Mouse (Mus musculus) frontal cortex, postnatal 25 days (tissue): ENCODE data around the gene Pgap3.

Experiments
- DNase-seq, 2 experiments: peaks; one replicate each; pipeline ENCODE4 v3.0.0; 2022; ENCODE audit warnings: low spot score in 2 of 2

Gene Pgap3

DNA sequence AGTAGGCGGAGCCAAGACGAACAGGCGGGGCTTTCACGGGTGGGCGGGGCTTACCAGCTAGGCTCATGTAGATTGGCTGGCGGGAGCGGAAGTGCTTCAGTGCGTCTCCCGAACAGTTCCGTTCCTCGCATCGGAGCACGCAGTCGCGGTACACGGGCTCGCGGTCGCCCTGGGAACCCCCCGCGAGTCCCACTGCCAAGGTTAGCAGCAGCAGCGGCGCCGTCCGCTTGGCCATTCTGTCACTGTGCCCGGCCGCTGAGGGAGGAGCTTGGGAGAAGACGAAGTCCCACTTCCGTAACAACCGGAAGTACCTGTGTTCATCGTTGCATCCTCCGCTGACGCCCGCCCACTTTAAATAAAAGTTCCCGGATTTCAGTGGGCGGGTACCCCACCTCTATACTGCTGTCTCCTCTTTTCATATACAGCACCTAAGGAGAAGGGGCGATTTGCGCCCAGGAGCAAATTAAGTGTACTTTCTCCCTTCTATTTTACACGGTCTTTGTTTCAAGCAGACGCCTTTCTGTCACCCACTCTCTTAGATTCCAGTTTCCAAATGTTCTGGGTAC, at the start of gene Pgap3:
TSS of gene Pgap3 (minus strand) at position 330 of the 566 bp plus-strand sequence.
- DNase-seq, result peak; percentile 74 to 81

DNA sequence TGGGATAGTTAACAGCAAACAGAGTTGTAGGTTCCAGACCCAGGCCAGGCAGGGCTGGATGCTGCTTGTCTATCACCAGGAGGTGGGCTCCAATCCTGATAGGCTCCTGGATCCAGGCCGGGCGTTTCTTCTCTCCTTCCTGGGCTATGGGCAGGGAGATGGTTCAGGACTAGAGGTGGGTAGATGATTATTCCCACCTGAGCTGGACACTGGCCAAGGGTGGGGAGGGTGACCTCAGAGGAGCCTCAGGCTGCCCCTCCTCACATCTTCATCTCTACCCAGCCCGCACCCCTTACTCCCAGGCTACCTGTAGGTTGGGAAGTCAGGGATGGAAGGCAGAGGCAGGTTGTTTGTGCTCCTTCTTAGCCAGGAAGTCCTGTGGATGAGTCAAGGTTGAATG, 49.1 kb upstream of the Pgap3 start:
- DNase-seq, result no peak

DNA sequence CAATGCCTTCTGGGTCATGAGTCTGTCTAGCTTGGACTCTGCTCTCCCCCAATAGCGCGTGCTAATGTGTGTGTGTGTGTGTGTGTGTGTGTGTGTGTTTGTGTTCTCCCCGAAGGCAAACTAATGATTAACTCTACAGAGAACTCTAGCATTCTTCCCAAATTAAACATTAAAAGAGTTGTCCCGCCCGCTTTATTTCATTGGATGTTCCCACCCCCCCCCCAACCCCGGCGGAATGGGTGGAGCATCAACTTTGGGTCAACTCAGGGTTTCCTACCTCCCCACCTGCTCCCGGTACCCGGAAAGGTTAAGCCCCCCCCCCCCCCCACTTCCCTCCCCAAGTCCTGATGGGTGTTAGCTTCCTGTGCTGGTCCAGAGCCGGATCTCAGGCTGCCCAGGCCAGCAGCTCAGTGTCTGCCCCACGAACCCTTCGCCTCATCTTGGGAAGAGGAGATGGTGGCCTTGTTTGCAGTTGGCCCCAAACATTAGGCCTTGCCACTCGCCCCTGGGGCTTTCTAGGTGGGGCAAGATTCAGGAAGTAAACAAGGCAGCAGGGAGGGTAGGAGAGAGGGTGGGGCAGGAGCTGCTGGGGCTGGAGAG, 48.0 kb upstream of the Pgap3 start:
- no peak for DNase-seq

DNA sequence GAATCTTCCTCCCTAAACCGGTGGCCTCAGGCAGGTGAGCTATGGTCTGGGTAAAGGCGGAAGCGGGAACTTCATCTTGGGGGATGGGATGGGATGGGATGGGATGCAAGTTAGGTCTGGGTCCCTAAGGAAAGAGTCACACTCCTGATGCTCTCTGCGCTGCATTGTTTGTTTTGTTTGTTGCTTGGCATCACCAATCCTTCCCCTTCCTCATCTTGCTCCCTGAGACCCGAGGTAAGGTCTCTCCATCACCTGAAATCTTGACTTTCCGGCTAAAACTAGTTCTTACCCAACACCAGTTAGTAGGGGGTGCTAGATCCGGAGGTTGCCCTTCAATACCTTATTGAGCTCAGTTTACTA, 47.2 kb upstream of the Pgap3 start:
- no peak for DNase-seq

DNA sequence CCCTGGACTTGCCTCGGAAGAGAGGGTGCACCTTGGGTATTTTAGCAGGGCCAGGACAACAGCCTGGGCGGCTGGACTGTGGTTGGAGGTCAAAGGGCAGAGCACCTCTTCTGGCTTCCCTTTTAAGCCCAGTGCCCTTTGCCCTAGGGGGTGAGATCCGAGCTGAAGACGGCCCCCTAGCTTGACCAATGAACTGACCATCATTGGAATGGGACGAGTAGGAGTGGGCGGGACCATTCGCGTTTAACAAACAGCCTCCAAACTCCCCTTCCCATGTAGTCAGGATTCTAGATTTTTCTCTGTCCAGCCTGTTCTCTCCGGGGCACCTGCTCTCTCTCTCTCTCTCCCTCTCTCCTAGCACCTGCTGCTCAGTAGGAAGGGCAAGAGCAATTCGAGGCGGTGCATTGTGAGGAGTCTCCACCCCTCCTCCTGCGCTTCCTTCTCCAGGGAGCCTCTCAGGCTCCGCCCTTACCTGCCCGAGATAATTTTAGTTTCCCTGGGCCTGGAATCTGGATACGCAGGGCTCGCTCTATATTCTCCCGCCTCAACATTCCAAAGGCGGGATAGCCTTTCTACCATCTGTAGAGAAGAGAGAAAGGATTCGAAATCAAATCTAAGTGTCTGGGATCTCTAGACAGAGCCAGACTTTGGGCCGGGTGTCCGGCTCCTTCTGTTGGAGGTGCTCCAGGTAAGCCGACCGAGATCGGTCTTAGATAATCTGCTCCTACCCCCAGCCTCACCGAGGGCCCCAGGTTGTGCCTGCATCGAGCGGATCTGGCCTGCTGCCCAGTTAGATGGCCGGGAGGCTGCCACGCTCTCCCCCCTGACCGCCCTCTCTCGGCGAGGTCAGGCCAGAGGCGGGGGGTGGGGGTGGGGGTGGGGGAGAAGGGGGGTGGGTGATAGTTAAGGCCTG, 46.5 kb upstream of the Pgap3 start:
- DNase-seq, result no peak

DNA sequence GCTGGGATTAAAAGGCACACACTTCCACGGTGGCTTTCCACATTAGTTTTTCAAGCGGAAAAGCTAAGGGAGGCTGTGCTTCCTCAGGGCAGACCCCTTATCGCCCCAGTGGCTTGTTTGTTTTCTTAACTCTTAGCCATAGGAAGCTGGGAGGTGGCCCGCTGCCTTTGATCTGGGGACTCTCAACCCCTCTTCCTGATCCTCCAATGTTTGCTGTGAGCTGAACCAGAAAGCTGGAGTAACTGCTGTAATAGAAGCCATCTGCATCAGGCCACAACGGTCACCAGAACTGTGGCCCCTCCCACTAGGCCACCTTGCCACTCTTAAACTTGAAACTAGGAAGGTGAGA, 45.9 kb upstream of the Pgap3 start, which contains the start of gene Grb7:
TSS of gene Grb7 (plus strand) at position 182 of the 349 bp plus-strand sequence.
- no peak for DNase-seq

DNA sequence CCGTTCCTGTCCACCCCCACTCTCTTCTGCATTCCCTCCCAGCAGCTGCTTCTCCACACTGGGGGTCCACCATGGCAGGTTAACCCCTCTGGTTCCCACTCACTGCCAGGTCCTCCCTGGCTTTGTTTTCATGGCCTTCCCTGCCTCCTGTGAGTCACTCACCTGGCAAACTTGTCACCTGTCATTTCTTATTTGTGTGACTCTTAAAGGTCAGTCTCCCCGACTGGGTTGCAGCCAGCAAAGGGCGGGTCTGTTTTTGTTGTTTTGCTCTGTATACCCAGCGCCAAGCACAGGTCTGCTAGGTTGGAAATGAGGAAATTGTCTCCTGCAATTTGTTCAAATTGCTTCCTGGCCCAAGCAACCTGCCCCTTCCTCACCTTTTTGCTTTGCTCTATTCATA, 45.4 kb upstream of the Pgap3 start:
- no peak for DNase-seq

DNA sequence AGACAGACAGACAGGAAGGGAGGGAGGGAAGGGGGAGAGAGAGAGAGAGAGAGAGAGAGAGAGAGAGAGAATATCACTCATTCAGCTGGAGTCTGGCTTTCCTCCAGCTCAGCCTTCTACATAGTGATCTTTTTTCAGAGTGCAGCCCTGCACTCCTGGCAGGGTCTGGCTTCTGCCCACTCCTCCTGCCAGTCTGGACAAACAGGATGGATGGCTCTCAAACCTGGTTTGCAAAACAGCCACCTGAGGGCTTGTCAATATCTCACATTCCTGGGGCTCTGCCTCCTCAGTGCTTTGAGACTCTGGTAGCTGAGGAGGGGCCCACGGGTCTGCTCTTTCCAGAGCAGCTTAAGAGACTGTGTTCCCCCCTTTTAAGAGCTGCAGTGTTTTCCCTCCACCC, 44.9 kb upstream of the Pgap3 start:
- DNase-seq, result no peak

DNA sequence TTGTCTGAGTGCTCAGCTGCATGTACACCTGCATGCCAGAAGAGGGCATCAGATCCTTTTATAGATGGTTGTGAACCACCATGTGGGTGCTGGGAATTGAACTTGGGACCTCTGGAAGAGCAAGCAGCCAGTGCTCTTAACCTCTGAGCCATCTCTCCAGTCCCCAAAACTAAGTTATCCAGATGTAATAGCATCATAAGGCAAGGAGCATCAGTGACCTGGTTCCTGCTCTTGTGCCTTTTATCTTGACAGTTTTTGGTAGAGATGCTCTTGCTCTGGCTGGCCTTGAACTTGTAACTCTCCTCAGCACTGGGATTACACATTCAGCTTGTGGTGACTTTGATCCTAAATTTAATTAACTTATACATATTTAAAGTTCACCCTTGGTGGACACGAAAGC, 43.4 kb upstream of the Pgap3 start:
- no peak for DNase-seq

DNA sequence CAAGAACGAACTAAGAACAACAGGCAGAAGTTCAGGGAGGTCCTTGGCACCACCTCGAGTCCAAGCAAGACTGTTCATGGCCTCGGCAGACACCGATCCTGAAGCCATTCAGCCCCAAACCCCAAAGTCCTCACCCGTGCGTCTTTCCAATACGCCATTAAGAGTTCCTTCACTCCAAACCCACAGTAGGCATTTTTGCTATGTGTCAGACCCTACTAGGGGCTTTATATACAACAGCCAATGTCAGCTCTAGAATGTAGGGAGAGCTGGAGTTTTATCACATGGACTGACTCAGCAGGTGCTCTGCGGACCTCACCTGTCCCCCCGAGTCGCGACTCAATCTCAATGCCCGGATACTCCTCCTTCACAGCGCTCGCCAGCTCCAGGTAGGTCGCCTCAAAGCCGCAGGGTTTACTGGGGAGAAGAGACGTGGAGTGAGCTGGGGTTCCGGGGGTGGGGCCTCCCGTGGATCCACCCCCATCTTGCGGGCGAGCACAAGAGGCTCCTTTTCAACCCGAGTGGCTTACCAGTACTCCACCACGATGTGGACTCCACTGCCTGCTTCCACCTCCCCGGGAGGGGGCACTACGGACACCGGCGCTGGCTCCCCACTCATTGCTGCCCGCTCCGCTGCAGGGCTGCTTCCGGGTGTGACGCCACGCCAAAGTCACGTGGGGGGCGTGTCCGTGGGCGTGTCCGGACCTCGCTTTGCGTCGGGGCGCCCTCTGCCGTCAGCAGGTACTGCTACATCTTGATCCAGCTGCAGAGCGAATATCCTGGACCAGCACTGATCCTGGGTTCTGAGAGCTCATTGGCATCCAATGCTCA, 38.3 kb upstream of the Pgap3 start, which contains the start of gene Mien1:
TSS of gene Mien1 (minus strand) at position 661 of the 828 bp plus-strand sequence.
- DNase-seq, result peak; percentile 94 to 97

DNA sequence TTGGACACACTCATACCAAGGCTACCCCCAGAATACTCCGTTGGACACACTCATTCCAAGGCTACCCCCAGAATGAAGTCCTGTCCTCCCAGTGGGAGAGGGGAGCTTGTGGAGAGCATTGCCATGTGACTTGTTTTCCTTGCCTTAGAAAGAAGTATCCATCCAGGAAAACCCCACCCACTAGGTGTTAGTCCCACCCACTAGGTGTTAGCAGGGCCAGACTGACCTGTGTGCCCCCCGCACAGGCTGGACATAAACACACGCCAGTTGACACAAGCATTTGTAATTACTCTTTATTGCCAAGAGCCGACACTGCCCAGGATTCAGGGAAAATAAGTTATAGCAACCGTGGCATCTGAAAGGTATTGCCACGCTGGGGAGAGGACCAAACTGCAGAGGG, 37.2 kb upstream of the Pgap3 start:
- DNase-seq, result no peak

DNA sequence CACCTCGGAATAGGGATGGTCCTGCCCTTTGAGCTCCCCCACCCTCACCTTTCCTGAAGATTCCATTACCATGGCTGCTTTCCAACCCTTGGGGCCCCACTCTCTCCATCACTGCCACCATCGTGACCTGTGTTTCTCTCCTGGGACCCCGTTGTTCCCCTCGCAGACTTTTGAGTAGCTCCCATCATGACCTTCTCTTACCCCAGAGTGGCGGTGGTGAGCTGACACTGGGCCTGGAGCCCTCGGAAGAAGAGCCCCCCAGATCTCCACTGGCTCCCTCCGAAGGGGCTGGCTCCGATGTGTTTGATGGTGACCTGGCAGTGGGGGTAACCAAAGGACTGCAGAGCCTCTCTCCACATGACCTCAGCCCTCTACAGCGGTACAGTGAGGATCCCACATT, 35.4 kb upstream of the Pgap3 start:
- DNase-seq, result no peak

DNA sequence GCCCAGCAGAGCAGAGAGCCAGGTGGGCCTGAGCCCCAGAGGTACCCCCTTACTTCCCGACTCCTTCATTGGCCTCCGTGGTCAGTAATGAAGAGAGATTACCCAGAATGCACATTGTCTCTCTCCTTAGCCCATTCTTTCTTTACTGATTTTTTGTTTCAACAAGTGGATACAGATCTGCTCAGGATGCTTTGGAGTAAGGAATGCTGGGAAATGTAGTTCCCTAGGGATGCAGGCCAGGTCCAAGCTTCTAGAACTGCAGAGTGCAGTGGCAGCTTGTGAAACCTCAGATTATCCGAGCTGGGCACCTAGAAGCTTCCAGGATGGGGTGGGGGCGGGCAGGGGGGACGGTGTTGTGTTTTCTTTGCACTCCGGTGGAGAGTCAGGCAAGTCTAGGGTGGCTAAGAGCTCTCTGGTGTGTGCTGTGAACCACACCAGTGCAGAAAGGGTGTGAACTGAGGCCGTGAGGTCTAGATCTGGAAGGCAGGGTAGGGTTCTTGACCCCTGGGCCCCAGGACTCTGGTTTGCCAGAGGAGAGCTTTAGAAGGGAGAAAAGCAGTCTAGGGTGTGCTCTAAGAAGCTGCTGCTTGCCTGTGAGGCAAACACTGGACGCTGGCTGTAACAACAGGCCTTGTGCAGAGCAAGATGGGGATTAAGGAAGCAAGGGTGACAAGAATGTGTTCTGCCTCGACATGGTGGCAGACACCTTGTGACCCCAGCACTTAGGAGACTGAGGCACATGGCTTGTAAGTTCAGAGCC, 31.6 kb upstream of the Pgap3 start:
- no peak for DNase-seq

DNA sequence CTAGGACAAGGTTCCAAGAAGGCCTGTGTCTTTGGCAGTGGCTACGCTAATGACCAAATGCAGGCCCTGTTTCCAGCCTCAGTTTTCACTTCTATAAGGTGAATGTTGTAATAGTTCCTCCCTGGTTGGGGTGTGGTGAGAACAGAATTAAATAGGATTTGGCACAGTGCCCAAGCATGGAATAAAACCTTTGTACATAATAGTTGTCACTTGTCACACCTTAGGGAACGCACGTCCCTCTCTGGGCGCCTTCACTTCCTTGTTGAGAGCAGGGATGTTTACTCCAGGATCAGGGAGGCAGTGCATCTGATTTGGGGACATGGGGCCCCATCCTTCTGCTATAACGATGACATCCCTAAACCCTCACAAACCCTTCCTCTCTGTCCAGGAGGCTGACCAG, 28.1 kb upstream of the Pgap3 start:
- no peak for DNase-seq

DNA sequence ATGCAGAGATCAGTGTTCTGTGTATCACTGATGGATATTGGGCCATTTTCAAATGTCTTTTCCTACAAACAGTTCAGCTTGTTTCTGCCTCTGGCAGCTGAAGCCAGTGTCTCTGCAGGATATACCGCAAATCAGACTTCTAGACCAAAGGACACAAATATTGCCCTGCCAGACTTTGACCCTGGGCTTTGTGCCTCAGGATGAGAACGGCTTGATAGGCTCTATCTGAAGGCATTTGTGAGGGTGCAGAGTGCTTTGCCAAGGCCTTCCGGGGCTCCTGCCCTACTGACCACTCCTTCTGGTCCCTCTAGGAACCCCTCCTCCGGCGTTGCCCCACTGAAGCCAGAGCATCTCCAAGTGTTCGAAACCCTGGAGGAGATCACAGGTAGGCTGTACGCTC, 26.3 kb upstream of the Pgap3 start:
- no peak for DNase-seq

DNA sequence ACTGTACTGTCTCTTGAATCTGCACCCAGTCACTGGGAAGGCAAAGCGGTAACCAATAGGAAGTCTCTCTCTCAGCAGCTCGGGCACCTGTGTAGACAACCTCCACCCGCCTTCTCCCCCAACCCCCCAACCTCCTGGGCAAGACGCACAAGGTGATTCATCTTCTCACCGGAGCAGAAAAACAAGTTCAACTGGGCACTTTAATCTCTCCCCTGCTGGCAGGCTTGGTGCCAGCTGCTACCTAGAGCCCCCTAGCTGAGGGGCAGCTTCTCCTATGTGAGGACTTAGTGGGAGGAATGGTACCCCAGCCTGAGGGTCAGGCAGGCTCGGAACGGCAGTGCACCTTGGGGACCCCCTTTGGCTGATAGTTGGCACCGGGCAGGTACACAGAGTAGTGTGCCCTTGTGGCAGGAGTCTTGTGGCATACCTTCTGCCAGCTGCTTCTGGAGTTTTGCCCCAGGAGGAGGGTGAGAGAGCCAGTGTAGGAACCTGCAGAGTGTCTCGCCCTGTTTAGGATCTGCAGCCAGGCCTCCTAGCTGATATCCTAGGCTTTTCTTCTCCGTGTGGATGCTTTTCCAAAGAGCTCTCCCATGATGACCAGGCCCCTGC, 18.8 kb upstream of the Pgap3 start:
- no peak for DNase-seq

DNA sequence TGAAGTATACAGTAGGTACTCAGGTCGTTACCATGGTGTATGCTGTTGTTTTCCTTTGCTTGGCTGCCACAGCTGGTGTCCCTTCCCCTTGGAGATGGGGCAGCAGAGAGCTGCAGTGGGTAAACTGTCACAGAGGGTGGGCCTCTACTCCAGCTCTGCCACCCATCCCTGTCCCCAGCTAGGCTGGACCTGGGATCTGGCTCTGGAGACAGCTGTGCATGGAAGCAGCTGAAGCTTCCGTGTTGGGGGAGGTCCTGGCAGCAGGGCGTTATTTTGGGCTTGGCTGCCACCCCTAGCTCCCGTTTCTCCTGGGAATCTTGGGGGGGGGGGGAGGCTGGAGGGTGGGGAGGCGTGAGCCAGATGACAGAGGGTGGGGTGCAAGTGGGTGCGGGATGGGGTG, 18.0 kb upstream of the Pgap3 start:
- DNase-seq, result no peak

DNA sequence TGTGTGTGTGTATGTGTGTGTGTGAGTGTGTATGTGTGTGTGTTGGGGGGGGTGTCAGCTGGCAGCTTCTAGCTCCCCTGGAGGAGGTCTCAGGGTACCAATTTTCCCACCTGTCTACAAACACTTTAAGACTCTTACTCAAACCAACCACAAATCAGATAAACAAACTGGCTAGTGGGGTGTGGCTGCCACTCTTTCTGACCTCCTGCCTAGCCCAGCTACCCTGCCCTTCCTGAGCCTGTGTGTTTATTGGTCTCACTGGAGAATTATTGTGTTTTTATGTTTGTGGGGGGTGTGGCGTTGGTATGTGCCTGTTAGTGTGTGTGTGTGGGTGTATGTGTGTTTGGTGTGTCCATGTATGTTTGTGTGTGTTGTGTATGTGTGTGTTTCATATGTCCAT, 16.8 kb upstream of the Pgap3 start:
- no peak for DNase-seq

DNA sequence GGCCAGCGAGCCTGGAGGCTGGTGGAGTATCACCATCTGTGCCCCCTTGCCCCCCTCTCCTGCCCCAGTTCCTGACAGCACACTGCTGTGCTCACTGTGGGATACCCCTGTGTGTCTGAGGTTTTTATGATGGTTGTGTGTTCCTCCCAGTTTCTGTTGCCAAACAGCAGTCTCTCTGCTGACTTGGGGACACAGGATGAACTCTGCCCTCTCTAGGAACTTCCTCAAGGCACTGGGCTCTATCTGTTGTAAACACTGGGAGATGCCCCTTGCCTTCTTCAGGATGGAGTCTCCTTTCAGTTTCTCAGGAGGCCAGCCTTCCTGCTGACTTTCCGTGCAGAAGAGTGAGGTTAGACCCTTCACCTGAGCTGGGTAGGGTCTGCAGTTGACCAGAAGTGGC, 13.9 kb upstream of the Pgap3 start:
- no peak for DNase-seq

DNA sequence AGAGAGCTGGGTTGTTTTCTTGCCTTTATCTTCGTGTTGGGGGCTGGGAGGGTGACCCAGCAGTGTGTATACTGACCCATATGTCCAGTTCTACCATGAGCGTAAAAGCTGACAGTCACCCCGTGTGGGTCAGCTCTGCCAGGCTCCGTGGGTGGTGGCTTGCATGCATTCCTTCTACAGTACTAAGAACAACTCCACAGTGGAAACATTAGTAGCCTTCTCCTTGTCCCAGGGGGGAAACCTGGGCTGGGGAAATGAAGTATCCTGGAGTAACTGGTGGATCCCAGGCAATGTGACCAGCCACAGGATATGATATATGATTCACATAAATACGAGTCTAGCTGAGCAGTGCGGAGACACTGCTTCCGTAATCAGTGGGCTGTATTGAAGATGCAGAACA, 13.4 kb upstream of the Pgap3 start:
- no peak for DNase-seq

DNA sequence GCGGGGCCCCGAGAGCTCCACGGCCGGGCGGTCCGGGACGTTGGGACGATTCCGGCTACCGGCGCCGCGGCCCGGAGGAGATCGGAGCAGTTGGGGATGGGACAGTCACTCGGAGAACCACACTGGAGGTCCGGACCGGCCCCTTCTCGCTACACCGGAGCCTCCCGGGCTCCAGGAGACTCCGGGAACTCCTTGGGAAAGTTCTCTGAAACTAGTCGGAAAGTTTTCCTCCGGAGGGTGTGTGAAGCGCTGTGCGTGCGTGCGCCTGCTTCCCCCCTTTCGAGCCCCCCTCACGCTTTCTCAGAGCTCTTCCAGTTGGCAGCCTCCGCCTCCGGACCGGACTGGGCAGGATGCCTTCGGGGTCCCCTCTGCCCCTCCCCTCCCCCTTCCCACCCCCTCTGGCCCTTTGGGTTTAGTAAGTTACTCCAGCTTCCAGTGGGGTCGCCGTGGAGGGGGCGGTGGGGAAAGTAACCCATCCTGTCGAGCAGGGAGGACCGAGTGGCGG, 12.6 kb upstream of the Pgap3 start:
- no peak for DNase-seq
